Mouse (Mus musculus) forebrain, embryonic 15.5 days (tissue): ENCODE measurements at regions not wholly inside any gene's neighbourhood (a gene's known extent, or its start where the extent isn't known, plus 50 kb on each side); places are given as distances from the start of the nearest gene placed in this dataset.

Experiments
- ATAC-seq: fragments of 200-750 bp; cut with Nextera tagmentation; replicated peaks from 2 replicates; pipeline ENCODE4 v1.8.0; 2017; ENCODE audit warnings: mild to moderate bottlenecking, moderate TSS enrichment, moderate library complexity
- H3K27ac ChIP-seq: fragments of 300-500 bp; sonication (generic); replicated peaks from 2 replicates; pipeline ENCODE4 v1.5.1; 2015; ENCODE audit warnings: mild to moderate bottlenecking, inconsistent platforms
- H3K27me3 ChIP-seq: fragments of 300-500 bp; sonication (generic); 2 replicates; pipeline ENCODE4 v1.6.1; 2015; ENCODE audit warnings: inconsistent platforms
- H3K36me3 ChIP-seq: fragments of 300-500 bp; sonication (generic); 2 replicates; pipeline ENCODE4 v1.6.1; 2015; ENCODE audit warnings: mild to moderate bottlenecking, inconsistent platforms
- H3K4me1 ChIP-seq: fragments of 300-500 bp; sonication (generic); 2 replicates; pipeline ENCODE4 v1.6.1; 2015; ENCODE audit warnings: inconsistent platforms
- H3K4me2 ChIP-seq: fragments of 300-500 bp; sonication (generic); replicated peaks from 2 replicates; pipeline ENCODE4 v1.6.1; 2015; ENCODE audit warnings: mild to moderate bottlenecking, inconsistent platforms
- H3K4me3 ChIP-seq: fragments of 300-500 bp; sonication (generic); 2 replicates; pipeline ENCODE4 v1.5.1; 2015; ENCODE audit warnings: mild to moderate bottlenecking, inconsistent platforms
- H3K9ac ChIP-seq: fragments of 300-500 bp; sonication (generic); replicated peaks from 2 replicates; pipeline ENCODE4 v1.6.1; 2015; ENCODE audit warnings: mild to moderate bottlenecking, inconsistent platforms
- H3K9me3 ChIP-seq: fragments of 300-500 bp; sonication (generic); 2 replicates; pipeline ENCODE4 v1.6.1; 2016; ENCODE audit warnings: inconsistent platforms
- WGBS: fragments of 180-500 bp; shearing (Covaris S2); methylation state at CpG from one replicate; pipeline ENCODE4 v1.1.7; 2015; ENCODE audit warnings: mixed read lengths; 5-methylcytosine and 5-hydroxymethylcytosine counted together

DNA sequence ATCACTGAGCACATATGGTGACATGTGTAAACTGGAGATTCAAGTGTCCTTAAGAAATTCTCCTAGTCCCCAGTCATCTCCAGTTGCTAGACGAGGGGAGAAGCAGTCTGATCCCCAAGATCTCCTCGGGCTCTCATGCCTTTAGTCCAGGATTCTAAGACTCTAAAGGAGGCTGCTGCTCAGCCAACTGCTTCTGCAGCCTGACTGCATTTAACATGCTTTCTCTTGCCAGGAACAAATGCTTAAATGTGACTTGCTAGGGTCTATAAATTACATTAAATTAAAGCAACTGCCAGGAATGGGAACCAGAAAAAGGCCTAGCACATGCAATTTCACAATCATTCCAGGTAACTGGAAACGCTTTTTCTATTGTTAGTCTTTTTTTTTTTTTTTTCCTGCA, 599.8 kb upstream of the Gcfc2 start:
- Histone ChIP-seq H3K36me3 (no peaks in the 10 kb centered on the region), H3K4me2 (no peak overlapping the region), H3K4me1 (no peaks in the 10 kb centered on the region), H3K27ac (no peak overlapping the region), H3K4me3 (no peak overlapping the region), H3K9ac (no peak overlapping the region), H3K27me3 (no peaks in the 10 kb centered on the region), H3K9me3 (no peaks in the 10 kb centered on the region)
- no peak for ATAC-seq
- WGBS = 78% methylated on average over 3 of the region's 3 CpGs

DNA sequence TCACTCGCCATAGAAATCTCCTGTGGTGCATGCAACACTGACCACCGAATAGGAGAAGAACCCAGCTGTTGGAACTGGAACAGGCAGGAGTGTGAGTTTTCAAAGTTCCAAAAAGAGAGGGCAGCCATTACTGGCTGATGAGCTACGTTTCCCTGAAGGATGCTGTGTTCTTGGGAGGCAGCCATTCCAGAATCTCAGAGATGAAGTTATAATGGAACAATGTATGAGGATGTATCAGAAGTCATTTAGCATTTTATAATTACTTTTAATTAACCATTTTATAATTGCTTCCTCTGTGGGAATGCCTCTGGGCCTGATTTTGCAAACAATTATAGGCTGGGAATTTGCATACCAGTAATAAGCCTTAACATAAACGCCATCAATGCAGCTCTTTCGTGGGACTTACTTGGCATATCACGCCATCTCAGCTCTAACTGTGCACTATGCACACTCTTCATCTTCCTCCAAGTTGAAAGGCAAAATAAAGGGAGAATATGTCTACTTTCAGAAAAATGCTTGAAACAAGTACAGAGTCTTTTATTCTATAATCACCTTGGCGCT, 559.4 kb upstream of the Gcfc2 start:
- no peak overlapping the region for H3K9ac ChIP-seq
- H3K4me1 ChIP-seq = no peaks in the 10 kb centered on the region
- no peak overlapping the region for H3K27ac ChIP-seq
- no peaks in the 10 kb centered on the region for H3K36me3 ChIP-seq
- no peak overlapping the region for H3K4me2 ChIP-seq
- no peak for ATAC-seq
- no peak overlapping the region for H3K4me3 ChIP-seq
- no peaks in the 10 kb centered on the region for H3K9me3 ChIP-seq
- H3K27me3 ChIP-seq = no peaks in the 10 kb centered on the region
- WGBS = 50% methylated on average over 7 of the region's 7 CpGs

DNA sequence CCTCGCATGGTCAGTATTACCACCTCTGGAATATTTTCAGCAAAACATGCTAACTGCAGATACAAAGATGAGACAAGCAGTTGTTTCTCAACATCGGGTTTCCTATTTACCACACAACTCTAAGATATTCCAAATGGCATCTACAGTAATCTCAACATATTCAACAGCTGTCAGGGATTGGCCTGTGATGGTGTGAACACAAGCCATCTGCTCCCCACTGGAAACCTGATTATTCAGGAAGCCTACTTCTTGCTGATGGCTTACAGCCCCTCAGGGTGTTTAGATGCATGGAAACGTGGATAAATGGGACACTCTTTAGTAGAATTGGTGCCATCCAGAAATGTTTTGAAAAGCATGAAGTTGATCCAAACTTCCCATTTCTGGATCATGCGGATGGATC, 535.0 kb upstream of the Gcfc2 start:
- no peak; the same call in 1 of the 2 replicates for ATAC-seq
- H3K9me3 ChIP-seq = no peaks in the 10 kb centered on the region
- no peaks in the 10 kb centered on the region for H3K4me1 ChIP-seq
- WGBS = 72% methylated on average over 4 of the region's 4 CpGs
- no peak overlapping the region for H3K4me2 ChIP-seq
- H3K4me3 ChIP-seq = no peak overlapping the region
- no peaks in the 10 kb centered on the region for H3K27me3 ChIP-seq
- no peak overlapping the region for H3K27ac ChIP-seq
- no peak overlapping the region for H3K9ac ChIP-seq
- no peaks in the 10 kb centered on the region for H3K36me3 ChIP-seq

DNA sequence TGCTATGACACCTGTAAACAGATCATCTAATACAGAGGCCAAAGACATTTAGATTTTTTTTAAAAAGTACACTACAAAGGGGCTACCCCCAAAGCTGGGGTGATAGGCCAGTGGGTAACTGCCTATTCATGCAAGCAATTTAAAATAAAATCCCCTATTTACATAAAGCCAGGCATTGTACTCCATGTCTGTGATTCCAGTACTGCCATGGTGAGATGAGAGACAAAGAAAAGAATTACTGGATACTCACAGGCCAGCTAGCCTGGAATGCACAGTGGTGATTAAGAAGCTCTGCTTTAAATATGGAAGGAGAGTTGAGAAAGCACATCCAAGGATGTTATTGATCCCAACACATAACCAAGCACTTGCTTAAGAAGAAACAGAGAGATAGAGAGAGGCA, 520.3 kb upstream of the Gcfc2 start:
- ATAC-seq = no peak
- no peak overlapping the region for H3K4me2 ChIP-seq
- H3K27ac ChIP-seq = no peak overlapping the region
- no peaks in the 10 kb centered on the region for H3K4me1 ChIP-seq
- no peaks in the 10 kb centered on the region for H3K27me3 ChIP-seq
- no peak overlapping the region for H3K4me3 ChIP-seq
- H3K9me3 ChIP-seq = no peaks in the 10 kb centered on the region
- no peak overlapping the region for H3K9ac ChIP-seq
- H3K36me3 ChIP-seq = no peaks in the 10 kb centered on the region

DNA sequence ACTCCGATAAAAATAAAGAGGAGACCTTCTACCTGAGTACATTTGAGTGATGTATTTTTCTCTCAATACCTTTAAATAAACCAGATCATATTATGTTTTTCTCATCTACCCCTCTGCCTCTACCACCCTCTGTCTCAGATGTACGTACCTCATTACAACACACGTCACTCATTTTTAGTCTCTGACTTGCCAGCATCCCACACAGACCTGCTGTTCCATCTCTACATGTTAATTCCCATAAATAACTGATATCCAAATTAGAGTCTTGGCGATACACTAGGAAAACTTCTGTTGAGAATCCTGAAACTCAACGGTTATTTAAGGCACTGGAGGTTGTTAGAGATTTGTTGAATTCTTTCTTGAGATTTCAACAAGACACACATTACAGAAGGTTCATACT, 509.9 kb upstream of the Gcfc2 start:
- Histone ChIP-seq H3K27ac (no peak overlapping the region), H3K9me3 (no peaks in the 10 kb centered on the region), H3K4me3 (no peak overlapping the region), H3K4me1 (no peaks in the 10 kb centered on the region), H3K9ac (no peak overlapping the region), H3K27me3 (no peaks in the 10 kb centered on the region), H3K36me3 (no peaks in the 10 kb centered on the region), H3K4me2 (no peak overlapping the region)
- WGBS = 78% methylated on average over 5 of the region's 5 CpGs
- no peak for ATAC-seq

DNA sequence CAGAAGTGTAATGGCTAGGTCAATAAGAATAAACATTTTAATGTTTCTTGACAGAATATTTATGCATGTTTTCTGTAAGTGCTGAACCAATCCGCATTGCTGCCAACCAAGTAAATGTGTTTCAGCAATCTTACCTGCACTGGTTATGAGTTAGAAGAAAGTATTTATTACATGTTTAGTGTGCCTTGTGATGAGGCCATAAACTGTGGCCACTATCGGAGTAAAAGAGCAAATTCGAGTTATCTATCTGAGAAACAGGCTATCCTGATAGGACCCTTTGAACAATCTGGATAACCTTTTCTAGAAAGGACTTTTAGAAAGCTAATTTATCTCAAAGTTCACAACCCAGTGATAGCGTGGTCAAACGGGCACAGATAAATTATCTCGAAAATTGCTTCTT, 488.7 kb upstream of the Gcfc2 start:
- Histone ChIP-seq H3K4me1 (no peaks in the 10 kb centered on the region), H3K36me3 (no peaks in the 10 kb centered on the region), H3K27me3 (no peaks in the 10 kb centered on the region), H3K4me2 (no peak overlapping the region), H3K27ac (no peak overlapping the region), H3K9me3 (no peaks in the 10 kb centered on the region), H3K4me3 (no peak overlapping the region), H3K9ac (no peak overlapping the region)
- 90% methylated on average over 6 of the region's 6 CpGs for WGBS
- ATAC-seq = no peak

DNA sequence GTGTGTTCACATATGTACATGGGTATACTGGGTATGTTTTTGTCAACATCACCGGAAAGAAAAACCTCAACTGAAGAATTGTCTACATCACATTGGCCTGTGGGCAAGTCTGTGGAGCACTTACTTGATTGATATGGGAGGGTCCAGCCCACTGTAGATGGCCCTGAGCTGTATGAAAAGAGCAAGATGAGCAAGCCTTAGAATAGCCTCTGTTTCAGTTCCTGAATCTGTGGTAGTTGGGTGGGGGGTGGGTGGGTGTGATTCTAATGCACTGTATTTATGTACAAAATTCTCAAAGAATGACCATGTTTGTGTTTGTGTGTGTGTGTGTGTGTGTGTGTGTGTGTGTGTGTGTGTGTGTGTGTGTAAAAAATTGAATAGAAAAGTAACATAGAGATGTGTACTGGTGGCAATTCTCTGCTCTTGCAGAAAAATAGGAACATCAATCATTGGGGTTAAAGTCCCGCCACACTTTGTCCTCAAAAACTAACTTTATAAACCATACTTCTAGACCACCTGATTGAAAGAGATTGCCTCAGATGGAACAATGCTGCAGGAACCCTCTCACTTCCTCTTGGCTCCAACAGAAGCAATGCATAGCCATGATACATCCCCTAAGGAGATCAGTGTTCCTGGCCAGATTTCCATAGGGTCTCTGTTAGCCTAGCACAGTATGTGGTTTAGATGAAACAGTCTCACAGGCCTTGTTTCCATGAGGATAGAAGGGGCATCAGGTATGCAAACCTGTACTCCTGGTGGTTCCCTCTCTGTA, 484.3 kb upstream of the Gcfc2 start:
- Histone ChIP-seq H3K9ac (no peak overlapping the region), H3K27me3 (no peaks in the 10 kb centered on the region), H3K9me3 (no peaks in the 10 kb centered on the region), H3K4me3 (no peak overlapping the region), H3K27ac (no peak overlapping the region), H3K36me3 (no peaks in the 10 kb centered on the region), H3K4me1 (no peaks in the 10 kb centered on the region), H3K4me2 (no peak overlapping the region)
- 89% methylated on average over 2 of the region's 2 CpGs for WGBS
- no peak for ATAC-seq

DNA sequence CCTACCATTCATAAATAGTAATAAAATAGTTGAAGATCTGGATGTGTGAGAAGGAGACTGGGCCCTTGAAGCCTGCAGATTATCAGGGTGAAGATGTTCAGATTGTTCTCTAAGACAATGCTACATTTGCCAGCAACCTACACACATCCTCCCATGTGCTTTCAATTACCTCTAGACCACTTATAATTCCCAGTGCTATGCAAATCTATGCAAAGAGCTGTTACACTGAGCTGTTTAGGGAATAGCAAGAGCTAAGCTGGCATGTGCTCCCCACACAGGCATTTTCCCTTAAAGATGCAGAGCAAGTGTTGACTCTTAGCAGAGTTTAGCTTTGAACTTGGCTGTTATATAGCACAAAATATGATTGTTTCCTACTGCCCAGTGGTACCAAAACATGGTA, 482.1 kb upstream of the Gcfc2 start:
- Histone ChIP-seq H3K36me3 (no peaks in the 10 kb centered on the region), H3K27me3 (no peaks in the 10 kb centered on the region), H3K4me1 (no peaks in the 10 kb centered on the region), H3K9me3 (no peaks in the 10 kb centered on the region), H3K9ac (no peak overlapping the region), H3K4me2 (no peak overlapping the region), H3K4me3 (no peak overlapping the region), H3K27ac (no peak overlapping the region)
- ATAC-seq = no peak

DNA sequence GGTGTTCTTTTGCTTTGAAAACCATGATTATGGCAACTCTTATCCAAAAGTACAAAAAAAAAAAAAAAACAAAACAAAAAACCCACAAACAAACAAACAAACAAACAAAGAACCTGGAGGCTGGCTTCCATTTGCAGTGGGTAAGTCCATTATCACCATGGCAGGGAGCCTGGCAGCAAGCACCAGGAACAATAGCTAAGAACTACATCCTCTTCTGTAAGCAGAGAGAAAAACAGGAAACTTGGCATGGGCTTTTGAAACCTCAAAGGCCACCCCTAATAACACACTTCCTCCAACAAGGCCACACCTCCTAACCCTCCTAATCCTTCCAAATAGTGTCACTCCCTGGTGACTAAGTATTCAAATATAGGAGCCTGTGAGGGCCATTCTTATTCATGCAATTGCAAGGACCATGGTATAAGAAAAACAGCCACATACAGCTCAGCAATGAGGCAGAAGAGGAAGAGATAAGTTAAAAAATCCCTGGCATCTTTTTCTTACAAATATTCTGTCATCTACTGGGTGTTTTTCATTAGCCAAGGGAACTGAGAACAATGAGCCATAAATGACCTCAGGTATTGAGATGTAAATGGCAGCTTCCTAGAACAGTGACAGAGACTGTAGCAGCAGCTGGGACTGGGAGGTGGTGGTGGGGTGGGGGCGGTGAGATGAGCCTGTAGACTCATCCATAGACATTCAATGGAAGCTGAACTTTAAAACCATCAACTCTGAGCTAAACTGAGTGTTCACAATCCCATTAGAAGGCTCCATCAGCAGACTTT, 477.3 kb upstream of the Gcfc2 start:
- H3K9me3 ChIP-seq = no peaks in the 10 kb centered on the region
- H3K9ac ChIP-seq = no peak overlapping the region
- H3K27me3 ChIP-seq = no peaks in the 10 kb centered on the region
- WGBS = 83% methylated on average over 1 of the region's 1 CpGs
- no peaks in the 10 kb centered on the region for H3K4me1 ChIP-seq
- no peak overlapping the region for H3K4me3 ChIP-seq
- H3K36me3 ChIP-seq = no peaks in the 10 kb centered on the region
- no peak for ATAC-seq
- H3K27ac ChIP-seq = no peak overlapping the region
- H3K4me2 ChIP-seq = no peak overlapping the region

DNA sequence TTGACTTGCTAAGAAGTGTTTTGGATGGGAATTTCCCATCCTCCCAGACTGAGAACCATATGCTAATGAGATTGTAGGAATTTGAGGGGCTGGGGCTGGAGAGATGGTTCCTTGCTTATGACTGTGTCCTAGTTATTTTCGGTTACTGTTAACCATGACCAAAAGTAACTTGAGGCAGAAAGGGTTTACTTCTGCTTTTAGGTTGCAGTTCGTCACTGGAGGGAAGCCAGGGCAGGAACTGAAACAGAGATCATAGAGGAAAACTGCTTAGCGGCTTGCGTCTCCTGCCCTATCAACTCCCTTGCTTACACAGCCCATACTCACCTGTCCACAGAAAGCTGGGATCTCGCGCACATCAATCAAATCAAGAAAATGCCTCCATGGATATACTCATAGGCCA, 475.8 kb upstream of the Gcfc2 start:
- WGBS = 98% methylated on average over 6 of the region's 6 CpGs
- Histone ChIP-seq H3K36me3 (no peaks in the 10 kb centered on the region), H3K4me1 (no peaks in the 10 kb centered on the region), H3K27ac (no peak overlapping the region), H3K27me3 (no peaks in the 10 kb centered on the region), H3K4me3 (no peak overlapping the region), H3K4me2 (no peak overlapping the region), H3K9me3 (no peaks in the 10 kb centered on the region), H3K9ac (no peak overlapping the region)
- no peak for ATAC-seq

DNA sequence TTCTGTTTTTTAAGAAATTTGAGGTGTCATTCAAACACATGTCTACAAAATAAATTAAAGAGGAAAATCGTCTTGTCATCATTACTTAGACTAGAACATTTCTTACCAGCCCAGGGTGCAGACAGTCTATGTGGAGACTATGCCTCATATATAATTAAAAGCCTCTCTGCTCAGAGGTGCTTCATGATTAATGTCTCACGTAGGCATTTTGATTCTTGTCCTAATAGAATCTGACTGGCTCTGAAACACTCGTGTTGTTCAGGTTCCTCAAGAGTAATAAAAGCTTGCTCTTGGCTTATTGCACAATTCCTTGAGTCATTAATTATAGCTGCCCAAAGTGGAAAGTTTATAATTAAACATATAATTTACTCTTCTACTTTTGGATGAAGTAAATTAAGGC, 475.1 kb upstream of the Gcfc2 start:
- no peaks in the 10 kb centered on the region for H3K36me3 ChIP-seq
- 67% methylated on average over 3 of the region's 3 CpGs for WGBS
- no peaks in the 10 kb centered on the region for H3K4me1 ChIP-seq
- H3K4me3 ChIP-seq = no peak overlapping the region
- H3K9ac ChIP-seq = no peak overlapping the region
- ATAC-seq = no peak
- H3K4me2 ChIP-seq = no peak overlapping the region
- no peaks in the 10 kb centered on the region for H3K9me3 ChIP-seq
- H3K27ac ChIP-seq = no peak overlapping the region
- H3K27me3 ChIP-seq = no peaks in the 10 kb centered on the region

DNA sequence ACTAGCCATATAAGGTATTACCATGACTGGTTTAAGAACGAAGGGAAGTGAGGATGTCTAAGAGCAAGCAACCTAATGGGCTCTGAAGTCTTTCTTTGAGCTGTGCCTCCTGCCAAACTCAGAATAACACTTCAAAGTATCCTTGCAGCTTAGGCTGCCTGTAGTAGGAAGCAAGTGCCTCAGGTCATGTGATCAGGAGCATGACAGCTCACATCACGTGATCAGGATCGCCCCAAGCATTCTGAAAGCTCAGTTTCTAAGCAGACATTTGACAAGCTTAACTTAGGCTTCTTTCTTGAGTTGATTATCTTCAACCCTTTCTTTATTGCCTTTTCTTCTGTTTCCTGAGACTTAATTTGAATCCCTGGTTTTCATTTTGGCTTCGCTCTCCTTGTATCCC, 462.4 kb upstream of the Gcfc2 start:
- 86% methylated on average over 4 of the region's 4 CpGs for WGBS
- Histone ChIP-seq H3K27ac (no peak overlapping the region), H3K27me3 (no peaks in the 10 kb centered on the region), H3K9me3 (no peaks in the 10 kb centered on the region), H3K4me2 (no peak overlapping the region), H3K4me1 (no peaks in the 10 kb centered on the region), H3K36me3 (no peaks in the 10 kb centered on the region), H3K4me3 (no peak overlapping the region), H3K9ac (no peak overlapping the region)
- ATAC-seq = no peak
